Mouse (Mus musculus): Measurements from ENCODE around the gene Rdh16. TPM values are rescaled to one million over a fixed set of nuclear protein-coding genes. Genes with fewer than 3 reads are reported as not detected.
"Not testable (repeated sequence)": the region's sequence is repeated elsewhere in the genome, so short reads cannot be mapped to it uniquely, and the experiment has no call there.

The Rdh16 gene
- total RNA-seq, 2 experiments from 2014 or later, result 0.20 to 0.28 TPM

DNA sequence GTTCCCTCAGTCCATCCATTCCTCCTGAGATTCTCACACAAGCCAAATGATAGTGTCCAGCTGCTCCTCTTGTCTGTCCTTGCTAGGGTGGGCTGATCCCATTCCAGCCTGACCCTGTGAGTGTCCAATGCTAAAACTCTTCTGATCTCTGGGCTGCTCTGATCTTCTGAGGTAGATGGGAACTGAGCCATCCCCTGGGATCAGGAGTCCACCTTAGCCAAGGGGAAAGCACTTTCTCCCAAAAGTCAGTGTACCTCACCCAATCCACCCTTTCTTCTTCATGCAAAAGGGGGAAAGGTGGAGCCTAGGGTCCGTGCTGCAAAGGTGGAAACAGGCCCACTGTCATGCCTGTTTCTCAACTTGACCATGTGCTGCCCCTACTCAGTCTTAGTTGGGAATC lies 90.5 kb downstream of the Rdh16 start:
- intact Hi-C loops (cut with DNase I), result no loop called here
- H3K27ac ChIP-seq, result no peak overlapping the region
- H3K4me3 ChIP-seq, result no peak overlapping the region
- no peak for TF ChIP-seq CTCF (IDR thresholded peaks at IDR 0.05)
- DNase-seq (ENCODE audit: extremely low spot score in 1 of 2, low spot score in 2 of 2), result no peak

- intact Hi-C loops (cut with DNase I); H3K4me3 ChIP-seq; DNase-seq (ENCODE audit: extremely low spot score in 1 of 2, low spot score in 2 of 2); H3K27ac ChIP-seq: not testable (repeated sequence)
Observed at GRCm38 (mm10) chr10:127893163-127894022, 92.4 kb downstream of the Rdh16 start.

Other genes with a start within 250 kb of the Rdh16 start
- 100 to 1,000 TPM; 341 to 357 TPM for gene Lrp1, start 180.0 kb upstream of the Rdh16 start, total RNA-seq (2021)
- gene Stat6, start 158.2 kb upstream of the Rdh16 start, total RNA-seq (2021), result 10 to 100 TPM; 11.4 to 12.9 TPM
- gene Nemp1, start 134.3 kb upstream of the Rdh16 start, total RNA-seq (2021), result 1 to 10 TPM; 4.1 to 4.7 TPM
- 10 to 100 TPM; 44.9 to 67.4 TPM for gene Nab2, start 132.6 kb upstream of the Rdh16 start, total RNA-seq (2021)
- 1 to 10 TPM; 1.2 to 1.4 TPM for gene Myo1a, start 96.0 kb upstream of the Rdh16 start, total RNA-seq (2021)
- 10 to 100 TPM; 13.9 to 14.9 TPM for gene Tac2, start 76.7 kb upstream of the Rdh16 start, total RNA-seq (2021)
- gene Zbtb39, start 61.6 kb upstream of the Rdh16 start, total RNA-seq (2021), result 10 to 100 TPM in 1 of 2 experiments, 1 to 10 TPM in 1; 9.8 to 10.3 TPM
- 1 to 10 TPM; 1.5 to 2.8 TPM for gene Gpr182, start 49.4 kb upstream of the Rdh16 start, total RNA-seq (2021)
- gene Rdh1, start 41.4 kb upstream of the Rdh16 start, total RNA-seq (2021), result under 1 TPM; 0.23 to 0.28 TPM
- gene Rdh16f1, start 41.4 kb upstream of the Rdh16 start, total RNA-seq (2021), result not detected
- gene Rdh9, start 24.8 kb upstream of the Rdh16 start, total RNA-seq (2021), result under 1 TPM; 0.54 to 0.58 TPM
- gene Rdh19, start 48.8 kb downstream of the Rdh16 start, total RNA-seq (2021), result not detected
- gene Rdh16f2, start 65.3 kb downstream of the Rdh16 start, total RNA-seq (2021), result not detected
- gene Rdh7, start 87.7 kb downstream of the Rdh16 start, total RNA-seq (2021), result not detected
- gene Sdr9c7, start 97.4 kb downstream of the Rdh16 start, total RNA-seq (2021), result not detected
- gene Hsd17b6, start 206.5 kb downstream of the Rdh16 start, total RNA-seq (2021), result not detected
- gene Prim1, start 214.0 kb downstream of the Rdh16 start, total RNA-seq (2021), result 1 to 10 TPM; 7.9 to 8.1 TPM
- gene Naca, start 234.4 kb downstream of the Rdh16 start, total RNA-seq (2021), result 100 to 1,000 TPM; 310 to 314 TPM